Mouse (Mus musculus) layer of hippocampus, adult 8-10 months (tissue): Measurements from ENCODE around the gene Lrrk1. TPM values are rescaled to one million over a fixed set of nuclear protein-coding genes. Genes with fewer than 3 reads are reported as not detected.
"Not testable (repeated sequence)": the region's sequence is repeated elsewhere in the genome, so short reads cannot be mapped to it uniquely, and the experiment has no call there.

Experiments used
- DNase-seq, 2 experiments: peaks; one replicate each; pipeline ENCODE4 v3.0.0; 2022; ENCODE audit warnings: low spot score in 2 of 2
- microRNA-seq, 2 experiments: library from miRNA; unstranded; fragments of <30 nt; microRNA quantifications; one replicate each; pipeline ENCODE4 v1.2.0; 2022
- total RNA-seq, 4 experiments: library from RNA; stranded (reverse); gene quantifications; 2 replicates each; pipeline ENCODE4 v1.2.4; 2022

Gene Lrrk1
- total RNA-seq, 4 experiments from 2014 or later: 3.3 to 7.0 (median 4.9) TPM

DNA sequence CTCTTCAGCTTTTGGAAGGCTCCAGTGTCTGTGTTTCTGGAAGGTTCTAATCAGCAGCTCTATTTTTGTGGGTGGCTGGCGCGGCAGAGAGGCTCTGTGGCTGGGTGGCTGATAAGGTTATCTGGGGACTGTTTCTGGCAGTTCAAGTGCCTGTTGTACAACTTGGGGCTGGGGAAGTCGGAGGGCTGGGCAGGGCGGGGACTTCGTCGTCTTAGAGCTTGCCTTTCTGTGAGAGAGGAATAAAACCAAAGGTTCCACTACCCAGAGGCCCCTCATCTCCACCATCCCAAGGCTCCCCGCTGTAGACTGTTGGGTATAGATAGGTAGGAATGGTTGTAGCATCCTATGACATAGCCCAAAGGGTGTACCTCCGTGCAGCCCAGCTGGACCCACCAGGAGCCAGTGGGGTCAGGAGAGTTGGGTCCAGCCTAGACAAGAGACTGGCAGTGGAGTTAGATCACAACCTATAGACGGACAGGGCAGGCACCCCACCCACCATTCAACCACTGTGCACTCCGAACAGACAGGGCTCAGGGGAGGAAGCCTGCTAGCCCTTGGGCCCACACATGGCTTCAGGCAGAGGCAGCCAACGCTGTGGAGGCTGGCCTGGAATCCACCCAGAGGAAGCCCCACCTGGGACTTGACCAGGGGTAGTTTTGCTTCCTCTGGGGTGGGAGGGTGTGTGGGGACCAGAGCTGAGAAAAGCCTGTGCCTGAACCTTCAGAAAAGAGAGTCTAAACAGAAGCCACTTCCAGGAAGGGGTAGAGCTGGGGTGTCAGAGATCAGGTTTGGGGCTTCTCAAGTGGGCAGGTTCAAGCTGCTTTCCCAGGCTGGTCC lies 191.3 kb downstream of the Lrrk1 start:
- DNase-seq: no peak

GRCm38 (mm10) chr7:66195881-66196280 lies 192.3 kb downstream of the Lrrk1 start:
- no peak for DNase-seq

GRCm38 (mm10) chr7:66194511-66194910 lies 193.6 kb downstream of the Lrrk1 start:
- no peak for DNase-seq

- DNase-seq: not testable (repeated sequence)
Measured at GRCm38 (mm10) chr7:66190385-66190784, 197.8 kb downstream of the Lrrk1 start.

DNA sequence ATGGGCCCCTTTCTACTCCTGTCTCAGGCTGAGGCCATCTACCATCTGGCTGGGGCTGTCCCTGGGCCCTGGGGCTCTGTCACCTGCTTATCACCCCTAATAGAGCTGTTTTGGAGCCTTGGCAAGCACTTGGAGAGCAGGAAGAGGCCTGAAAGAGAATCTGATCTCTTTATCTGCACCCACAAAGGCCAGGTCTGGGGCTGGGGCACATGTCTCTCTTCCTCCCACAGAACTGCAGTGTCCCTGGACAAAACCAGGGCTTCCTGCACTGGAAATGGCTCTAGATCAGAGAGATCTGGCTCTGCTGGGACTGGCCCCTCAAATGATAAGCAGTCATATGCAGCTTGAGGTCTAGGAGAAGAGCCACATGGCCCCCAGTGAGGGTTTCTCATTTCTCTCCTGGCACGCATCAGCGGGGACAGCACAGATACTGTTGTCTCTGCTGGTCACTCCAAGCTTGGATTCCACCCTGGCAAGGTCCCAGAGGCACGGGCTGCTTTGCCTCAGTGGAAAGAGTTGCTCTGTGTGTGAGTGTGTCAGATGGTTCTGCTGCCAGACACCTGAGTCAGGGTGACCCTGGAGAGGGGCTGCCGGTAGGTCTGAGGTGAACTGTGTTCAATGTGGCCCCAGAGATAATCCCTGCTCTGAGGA lies 200.4 kb downstream of the Lrrk1 start:
- DNase-seq: no peak

GRCm38 (mm10) chr7:66185370-66185769 lies 202.8 kb downstream of the Lrrk1 start:
- DNase-seq: no peak

DNA sequence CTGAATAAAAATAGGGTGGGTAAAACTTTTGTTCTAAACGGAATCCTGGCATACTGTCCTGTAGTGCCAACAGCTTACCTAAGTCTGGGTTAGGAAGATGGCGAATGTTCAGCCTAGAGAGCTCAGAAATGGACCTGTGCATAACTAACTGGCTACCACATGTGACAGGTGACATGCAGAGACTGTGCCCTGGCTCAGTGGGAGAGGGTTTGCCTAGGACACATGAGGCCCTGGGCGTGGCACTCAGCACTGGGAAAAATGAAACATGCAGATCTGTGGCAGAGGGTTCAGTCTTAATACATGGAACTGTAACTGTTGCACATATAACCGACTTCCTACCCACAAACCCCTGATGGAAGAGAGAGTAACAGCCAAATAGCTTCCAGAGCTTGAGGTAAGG lies 204.1 kb downstream of the Lrrk1 start:
- no peak for DNase-seq

- DNase-seq: no peak
Measured at GRCm38 (mm10) chr7:66183404-66183803, 204.7 kb downstream of the Lrrk1 start.

DNA sequence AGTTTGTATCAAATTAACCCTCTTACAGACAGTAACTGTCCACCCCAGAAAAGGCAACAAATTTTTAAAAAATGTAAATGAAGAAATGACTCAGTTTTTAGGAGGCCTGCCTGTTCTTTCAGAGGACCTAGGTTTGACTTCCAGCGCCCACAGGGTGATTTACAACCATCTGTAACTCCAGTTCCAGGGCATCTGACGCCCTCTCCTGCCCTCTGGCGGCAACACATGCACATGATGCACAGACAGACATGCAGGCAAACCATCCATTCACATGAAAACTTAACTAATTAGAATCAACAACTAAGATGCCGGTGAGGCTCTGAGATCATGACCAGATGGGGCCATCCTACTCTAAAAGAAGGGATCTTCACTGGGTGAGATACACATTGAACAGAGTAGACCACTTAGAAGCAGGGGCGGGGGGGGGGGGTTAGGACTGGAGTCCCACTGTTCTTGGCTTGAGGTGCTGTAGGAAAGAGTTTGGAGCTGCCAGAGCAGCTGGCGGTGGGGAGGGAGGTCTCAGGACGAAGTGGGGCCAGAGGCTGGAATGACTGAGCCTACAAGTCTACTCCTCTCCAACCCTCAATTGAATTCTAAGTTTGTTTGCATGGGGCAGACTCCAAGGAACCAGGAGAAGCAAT lies 206.0 kb downstream of the Lrrk1 start:
- no peak for DNase-seq

GRCm38 (mm10) chr7:66180711-66181365 lies 207.3 kb downstream of the Lrrk1 start:
- DNase-seq: no peak

- no peak for DNase-seq
Measured at GRCm38 (mm10) chr7:66180260-66180659, 207.9 kb downstream of the Lrrk1 start.

DNA sequence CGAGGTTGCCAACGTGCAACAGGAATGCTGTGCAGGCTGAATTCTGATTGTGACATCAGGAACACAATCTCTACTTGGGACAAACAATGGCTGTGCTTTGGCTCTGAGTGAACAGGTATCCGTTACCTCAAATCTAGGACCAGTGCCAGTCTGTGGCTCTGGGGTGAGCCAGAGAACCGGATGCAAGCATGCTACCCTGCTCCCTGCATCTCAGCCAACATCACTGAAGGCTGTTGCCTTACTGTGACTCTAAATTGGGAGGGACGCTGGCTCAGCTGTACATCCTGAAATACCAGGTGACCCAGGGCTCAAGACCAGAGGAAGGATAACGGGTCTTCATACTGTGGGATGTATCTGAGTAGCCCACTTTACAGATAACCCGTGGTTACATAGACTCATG lies 208.4 kb downstream of the Lrrk1 start:
- DNase-seq: no peak

- DNase-seq: peak; percentile 46 to 50
Measured at GRCm38 (mm10) chr7:66179120-66179581, 209.0 kb downstream of the Lrrk1 start.

- DNase-seq: no peak
Measured at GRCm38 (mm10) chr7:66178101-66178500, 210.0 kb downstream of the Lrrk1 start.

DNA sequence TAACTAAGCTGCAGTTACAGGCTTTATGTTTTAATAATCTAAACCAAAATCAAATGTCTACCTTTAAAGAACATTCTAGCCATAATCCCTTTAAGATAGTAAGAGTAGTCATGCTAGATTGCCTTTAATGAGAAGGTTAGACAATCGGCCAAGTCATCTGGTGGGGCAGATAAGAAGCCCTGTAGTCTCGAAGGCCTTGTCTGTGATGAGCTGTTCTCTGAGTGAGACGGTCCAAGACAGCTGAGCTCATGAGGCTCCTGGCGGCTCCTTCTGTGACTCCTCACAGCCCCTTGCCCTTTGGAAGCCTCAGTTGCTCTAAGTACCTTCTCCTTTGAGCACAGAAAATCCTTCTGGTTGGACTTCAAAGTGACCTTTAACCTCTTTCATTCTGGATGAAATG lies 211.2 kb downstream of the Lrrk1 start:
- no peak for DNase-seq

Small RNA genes within 50 kb of the gene (microRNA-seq; reads per million reads assigned to microRNA genes)
- gene Mir7057: 0 reads per million in 2 experiments

Other genes with a start within 250 kb of the Lrrk1 start
- gene Gm10974, start 22.4 kb downstream of the Lrrk1 start, total RNA-seq: not detected
- 1 to 10 TPM in 2 of 4 experiments, under 1 TPM in 2; 0.50 to 1.6 (median 1.0) TPM for gene Aldh1a3, start 39.2 kb upstream of the Lrrk1 start, total RNA-seq